Mouse (Mus musculus) heart, embryonic 11.5 days (tissue): Measurements from ENCODE around the gene Vmn1r227. TPM values are rescaled to one million over a fixed set of nuclear protein-coding genes. Genes with fewer than 3 reads are reported as not detected.

Experiments used
- ATAC-seq: fragments of 200-750 bp; cut with Nextera tagmentation; replicated peaks from 2 replicates; pipeline ENCODE4 v1.8.0; 2017; ENCODE audit warnings: moderate library complexity; ENCODE audit not compliant: insufficient number of reproducible peaks, low FRiP score, low TSS enrichment
- H3K27ac ChIP-seq: fragments of 300-500 bp; sonication (generic); 2 replicates; pipeline ENCODE4 v1.5.1; 2014; ENCODE audit warnings: mild to moderate bottlenecking, low read depth, low read length
- H3K27me3 ChIP-seq: fragments of 300-500 bp; sonication (generic); 2 replicates; pipeline ENCODE4 v1.6.1; 2014; ENCODE audit warnings: mild to moderate bottlenecking, low read length, mixed read lengths; ENCODE audit not compliant: control insufficient read depth, insufficient read depth
- H3K36me3 ChIP-seq: fragments of 300-500 bp; sonication (generic); 2 replicates; pipeline ENCODE4 v1.6.1; 2014; ENCODE audit warnings: mild to moderate bottlenecking, low read length, moderate library complexity, mixed read lengths; ENCODE audit not compliant: control insufficient read depth, insufficient read depth
- H3K4me1 ChIP-seq: fragments of 300-500 bp; sonication (generic); 2 replicates; pipeline ENCODE4 v1.6.1; 2014; ENCODE audit warnings: low read length; ENCODE audit not compliant: control insufficient read depth, insufficient read depth
- H3K4me2 ChIP-seq: fragments of 300-500 bp; sonication (generic); 2 replicates; pipeline ENCODE4 v1.6.1; 2014; ENCODE audit warnings: mild to moderate bottlenecking, moderate library complexity
- H3K4me3 ChIP-seq: fragments of 300-500 bp; sonication (generic); 2 replicates; pipeline ENCODE4 v1.5.1; 2014; ENCODE audit warnings: low read depth, low read length
- H3K9ac ChIP-seq: fragments of 300-500 bp; sonication (generic); 2 replicates; pipeline ENCODE4 v1.6.1; 2014; ENCODE audit warnings: mild to moderate bottlenecking, low read depth, low read length, moderate library complexity
- H3K9me3 ChIP-seq: fragments of 300-500 bp; sonication (generic); replicated peaks from 2 replicates; pipeline ENCODE4 v1.6.1; 2016; ENCODE audit warnings: low read length; ENCODE audit not compliant: control insufficient read depth
- WGBS: fragments of 180-500 bp; shearing (Covaris S2); extraction: QIAGEN DNeasy Blood & Tissue Kit; methylation state at CpG from one replicate; pipeline ENCODE4 v1.1.7; 2014; ENCODE audit not compliant: insufficient replicate concordance; 5-methylcytosine and 5-hydroxymethylcytosine counted together
- polyA plus RNA-seq: library from polyadenylated mRNA; unstranded; fragments of >200 nt; fragmentation: Nextera tagmentation; extraction: Ambion mirVana; gene quantifications from 2 replicates; pipeline ENCODE4 v1.2.1, GENCODE M21; 2014

Vmn1r227 gene
- polyA plus RNA-seq: not detected in 2 replicates

DNA sequence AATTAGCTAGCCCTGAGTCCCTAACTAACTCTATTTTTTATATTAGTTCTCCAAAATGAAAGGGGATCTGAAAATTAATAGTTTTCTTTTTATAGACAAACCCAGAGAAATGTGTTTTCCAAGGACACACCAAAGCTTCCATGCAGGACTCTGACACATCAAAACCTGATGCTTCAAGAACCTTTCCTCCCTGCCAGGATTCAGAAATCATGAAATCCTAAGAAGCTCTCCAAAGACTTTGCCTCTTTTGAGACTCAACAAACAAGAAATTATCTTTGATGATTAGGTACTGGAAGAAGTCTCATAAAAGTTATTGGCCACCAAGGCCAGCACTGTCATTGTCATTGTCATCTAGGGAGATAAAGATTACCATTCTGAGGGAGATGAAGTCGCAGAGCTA lies at the start of gene Vmn1r227:
Vmn1r227 (plus strand) TSS at position 301 of the 400 bp plus-strand sequence.
- ATAC-seq: no peak
- no peak within 1 kb of the TSS for H3K4me2 ChIP-seq
- WGBS: 29% methylated on average over 1 of the region's 1 CpGs
- H3K27ac ChIP-seq: no peak within 1 kb of the TSS
- H3K9ac ChIP-seq: no peak within 1 kb of the TSS
- H3K9me3 ChIP-seq: 0 out of 2 replicates have a peak, but pooled peaks cover 4% of the 10 kb centered on the region
- no peaks in the 10 kb centered on the region for H3K4me1 ChIP-seq
- no peaks in the 10 kb centered on the region for H3K36me3 ChIP-seq
- no peaks in the 10 kb centered on the region for H3K27me3 ChIP-seq
- no peak within 1 kb of the TSS for H3K4me3 ChIP-seq

GRCm38 (mm10) chr17:20682543-20682942 lies 47.1 kb upstream of the Vmn1r227 start, which contains the start of gene Vmn1r226:
Vmn1r226 (plus strand) TSS chr17:20682843.
- Histone ChIP-seq H3K4me2 (no peak within 1 kb of the TSS), H3K4me3 (no peak within 1 kb of the TSS), H3K9ac (no peak within 1 kb of the TSS), H3K36me3 (no peaks in the 10 kb centered on the region), H3K27me3 (no peaks in the 10 kb centered on the region), H3K9me3 (peaks cover 3% of the 10 kb centered on the region; the same call in 1 of the 2 replicates), H3K4me1 (no peaks in the 10 kb centered on the region), H3K27ac (no peak within 1 kb of the TSS)
- no peak for ATAC-seq

DNA sequence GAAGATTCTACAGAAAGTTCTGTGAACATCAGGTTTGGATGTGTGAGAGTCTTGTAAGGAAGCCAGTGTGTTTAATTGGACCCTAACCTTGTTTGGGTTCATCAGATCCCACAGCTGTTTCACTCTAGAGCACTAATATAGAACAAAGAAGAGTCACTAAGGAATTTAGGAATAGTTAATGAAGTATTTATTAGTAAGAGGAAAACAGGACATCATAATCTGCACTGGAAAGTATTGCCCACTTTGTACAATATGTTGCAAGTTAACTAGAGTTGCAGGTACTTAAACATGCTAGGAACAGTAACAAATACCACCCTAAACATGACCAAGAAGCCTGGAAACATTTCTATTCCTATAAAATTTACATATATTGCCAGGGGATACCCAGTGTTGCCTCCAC lies 56.4 kb downstream of the Vmn1r227 start, which contains the start of gene Vmn1r228:
Vmn1r228 (minus strand) TSS at position 101 of the 400 bp plus-strand sequence.
- Histone ChIP-seq H3K36me3 (no peaks in the 10 kb centered on the region), H3K4me1 (no peaks in the 10 kb centered on the region), H3K27ac (no peak within 1 kb of the TSS), H3K4me2 (no peak within 1 kb of the TSS), H3K27me3 (no peaks in the 10 kb centered on the region), H3K4me3 (no peak within 1 kb of the TSS), H3K9ac (no peak within 1 kb of the TSS), H3K9me3 (0 out of 2 replicates have a peak, but pooled peaks cover 6% of the 10 kb centered on the region)
- no peak for ATAC-seq

Other genes with a start within 250 kb of the Vmn1r227 start
- not detected in 2 replicates for gene Vmn2r108, start 248.5 kb upstream of the Vmn1r227 start, polyA plus RNA-seq
- not detected in 2 replicates for gene Vmn1r225, start 231.7 kb upstream of the Vmn1r227 start, polyA plus RNA-seq
- not detected in 2 replicates for gene Vmn2r109, start 165.1 kb upstream of the Vmn1r227 start, polyA plus RNA-seq
- gene Vmn2r110, start 133.4 kb upstream of the Vmn1r227 start, polyA plus RNA-seq: 0.06 TPM in 1 of 2 replicates, not detected in the other
- not detected in 2 replicates for gene Fpr-rs3, start 105.0 kb upstream of the Vmn1r227 start, polyA plus RNA-seq
- not detected in 2 replicates for gene Vmn1r226, start 47.0 kb upstream of the Vmn1r227 start, polyA plus RNA-seq
- gene Vmn1r228, start 56.3 kb downstream of the Vmn1r227 start, polyA plus RNA-seq: not detected in 2 replicates
- 0.03 TPM in 1 of 2 replicates, not detected in the other for gene Vmn1r229, start 81.7 kb downstream of the Vmn1r227 start, polyA plus RNA-seq
- gene Vmn1r230, start 110.6 kb downstream of the Vmn1r227 start, polyA plus RNA-seq: not detected in 2 replicates
- gene Vmn1r231, start 175.2 kb downstream of the Vmn1r227 start, polyA plus RNA-seq: not detected in 2 replicates
- not detected in 2 replicates for gene Vmn1r232, start 189.9 kb downstream of the Vmn1r227 start, polyA plus RNA-seq
- 360 and 399 TPM in 2 replicates for gene Ppp2r1a, start 215.5 kb downstream of the Vmn1r227 start, polyA plus RNA-seq